Mouse (Mus musculus): Measurements from ENCODE around the gene Slc22a23.

The Slc22a23 gene

DNA sequence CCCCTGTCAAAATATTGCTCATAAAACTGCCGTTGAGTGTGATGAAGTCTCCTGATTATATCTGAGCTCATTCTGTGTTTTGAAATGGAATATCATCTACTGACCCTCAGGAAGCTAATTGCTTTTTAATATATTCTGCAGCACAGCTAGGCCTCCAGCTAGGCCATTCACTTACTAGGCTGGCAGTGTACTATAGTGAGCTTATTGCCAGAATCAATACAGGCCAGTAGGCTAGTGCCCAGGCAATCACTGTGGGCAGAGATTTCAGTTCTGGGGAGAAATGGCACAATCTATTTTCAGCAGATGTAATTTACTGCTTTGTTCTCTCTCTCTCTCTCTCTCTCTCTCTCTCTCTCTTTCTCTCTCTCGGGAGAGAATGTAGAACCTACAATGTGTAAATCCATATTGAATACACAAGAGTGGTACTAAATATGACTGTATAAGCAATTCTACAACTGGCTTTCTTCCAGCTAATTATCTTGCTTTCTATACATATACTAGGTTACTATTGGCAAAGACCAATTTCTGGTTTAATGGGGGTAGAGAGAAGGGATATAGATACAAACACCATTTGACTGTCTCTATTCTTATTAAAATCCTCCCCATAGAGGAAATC lies 75.5 kb downstream of the Slc22a23 start:
- no peak for DNase-seq (ENCODE audit: low spot score in 2 of 2)

DNA sequence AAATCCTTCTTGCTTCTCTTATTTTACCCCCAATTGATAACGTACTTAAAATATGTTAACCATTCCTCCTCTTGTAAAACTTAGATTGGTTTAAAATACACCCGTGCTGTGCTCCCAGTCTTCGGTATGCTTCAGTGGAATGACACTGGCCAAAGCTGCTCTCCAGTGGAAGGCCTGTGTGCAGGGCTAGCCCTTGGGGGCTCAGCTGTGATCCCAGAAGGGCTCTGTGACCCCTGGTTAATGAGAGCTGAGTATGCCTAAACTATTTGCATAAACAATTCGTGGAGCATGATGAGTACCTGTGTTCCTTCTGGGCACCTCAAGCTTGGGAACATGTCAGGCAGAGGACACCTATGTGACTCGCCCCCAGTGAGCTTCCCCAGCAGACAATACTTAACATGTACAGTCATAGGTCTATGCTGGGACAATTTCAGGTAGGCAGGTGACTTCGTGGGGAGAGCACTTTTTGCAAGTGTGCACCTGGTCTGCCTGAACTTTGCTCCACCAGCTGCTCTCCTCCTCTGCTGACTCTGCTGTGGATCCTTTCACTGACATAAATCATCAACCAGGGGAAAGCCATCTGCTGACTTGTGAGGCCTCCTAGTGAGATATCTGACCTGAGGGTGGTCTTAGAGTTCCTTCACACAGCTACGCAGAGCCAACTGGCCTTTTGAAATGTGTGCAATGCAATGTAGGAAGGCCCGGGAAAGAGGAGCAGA lies 77.9 kb downstream of the Slc22a23 start:
- no peak for DNase-seq (ENCODE audit: low spot score in 2 of 2)

DNA sequence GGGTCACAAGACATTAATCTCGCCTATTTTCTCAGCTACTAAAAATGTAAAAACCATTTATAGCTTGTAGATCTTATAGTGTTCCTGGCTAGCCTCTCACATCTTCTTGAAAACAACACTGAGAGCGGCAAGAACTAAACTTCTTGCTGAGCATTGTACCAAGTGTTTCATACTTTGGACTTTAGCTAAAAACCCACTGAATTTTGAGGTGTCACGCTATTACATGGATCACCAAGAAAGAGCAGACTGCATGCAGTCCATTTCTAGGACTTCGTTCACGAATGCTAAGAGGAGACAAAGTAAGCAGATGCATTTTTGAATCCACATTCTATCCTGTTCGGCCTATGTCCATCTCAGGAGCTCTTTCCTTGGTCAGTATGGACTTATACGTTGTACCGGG lies 78.9 kb downstream of the Slc22a23 start:
- DNase-seq (ENCODE audit: low spot score in 2 of 2), result no peak

DNA sequence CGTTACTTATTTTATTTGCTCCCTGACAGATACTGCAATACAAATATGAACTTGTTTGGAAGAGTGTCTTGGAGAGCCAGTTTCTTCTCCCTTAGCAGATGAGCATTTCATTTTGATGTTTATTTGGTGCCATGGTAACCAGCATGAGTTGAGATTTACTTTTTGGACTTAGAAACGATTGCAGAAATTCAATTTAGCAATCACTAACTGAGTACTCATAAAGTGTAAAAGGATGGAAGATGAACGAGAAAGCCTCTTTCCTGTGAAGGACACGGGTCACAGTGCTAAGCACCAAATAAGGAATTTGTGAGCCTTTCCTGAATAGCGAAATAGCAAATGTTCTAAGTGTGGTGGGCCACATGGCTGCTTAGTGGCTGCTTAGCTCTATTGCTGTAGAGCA lies 79.4 kb downstream of the Slc22a23 start:
- DNase-seq (ENCODE audit: low spot score in 2 of 2), result no peak

DNA sequence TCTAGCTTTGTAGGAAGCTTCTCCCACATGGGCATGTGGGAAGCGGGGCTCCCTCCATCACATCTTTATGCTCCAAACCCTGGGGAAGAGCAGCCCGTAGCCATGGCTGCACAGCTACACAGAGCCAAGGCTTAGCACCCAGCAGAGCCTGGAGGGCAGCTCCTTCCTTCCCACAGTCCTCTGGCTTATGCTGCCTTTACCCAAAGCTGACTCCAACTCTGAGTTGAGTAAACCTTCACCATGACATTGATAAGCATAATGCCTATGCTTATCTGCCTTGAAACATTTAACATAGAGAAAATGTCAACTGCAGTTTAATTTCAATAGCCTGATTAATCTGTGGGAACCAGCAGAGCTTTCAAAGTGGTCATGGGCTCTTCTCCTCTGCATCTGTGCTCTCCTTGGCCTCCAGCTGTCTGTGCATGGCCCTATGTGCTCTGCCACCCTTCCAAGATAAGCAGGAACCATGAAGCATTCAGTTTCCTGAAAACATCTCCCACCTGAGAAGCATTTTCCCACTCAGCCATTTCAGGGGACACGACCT lies 79.9 kb downstream of the Slc22a23 start:
- no peak for DNase-seq (ENCODE audit: low spot score in 2 of 2)

DNA sequence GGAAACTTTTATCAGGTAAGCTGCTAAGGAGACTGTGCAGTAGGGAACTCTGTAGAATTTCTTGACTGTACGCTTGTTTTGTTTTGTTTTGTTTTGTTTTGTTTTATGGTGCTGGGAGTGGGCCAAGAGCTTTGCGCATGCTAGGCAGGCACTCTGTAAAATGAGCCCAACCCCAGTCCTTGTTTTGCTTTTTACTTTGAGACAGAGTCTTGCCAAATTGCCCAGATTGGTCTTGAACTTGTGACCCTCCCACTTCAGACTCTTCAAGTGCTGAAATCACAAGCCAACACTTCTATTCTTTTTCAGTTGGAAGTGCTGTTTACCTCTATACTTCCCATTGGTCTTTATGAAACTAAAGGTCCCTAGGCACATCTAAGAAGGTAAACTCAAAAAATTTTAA lies 80.5 kb downstream of the Slc22a23 start:
- no peak for DNase-seq (ENCODE audit: low spot score in 2 of 2)

DNA sequence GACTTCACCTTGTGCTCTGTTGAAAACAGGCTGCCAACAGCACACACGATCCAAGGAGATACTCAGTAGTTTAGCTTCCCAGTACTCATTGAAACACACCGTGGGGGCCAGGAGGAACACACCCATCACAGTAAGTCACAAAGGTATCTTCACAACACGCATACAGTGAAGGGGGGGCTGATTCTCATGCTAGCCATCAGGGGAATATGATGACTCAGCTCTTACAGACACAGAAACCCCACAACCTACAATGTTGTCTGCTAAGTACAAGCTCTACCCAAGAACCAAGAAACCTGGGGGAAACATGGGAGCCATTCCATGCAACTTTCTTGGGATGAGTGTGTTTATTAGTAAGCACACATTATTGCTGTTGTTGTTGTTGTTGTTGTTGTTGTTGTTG lies 86.2 kb downstream of the Slc22a23 start:
- no peak for DNase-seq (ENCODE audit: low spot score in 2 of 2)

DNA sequence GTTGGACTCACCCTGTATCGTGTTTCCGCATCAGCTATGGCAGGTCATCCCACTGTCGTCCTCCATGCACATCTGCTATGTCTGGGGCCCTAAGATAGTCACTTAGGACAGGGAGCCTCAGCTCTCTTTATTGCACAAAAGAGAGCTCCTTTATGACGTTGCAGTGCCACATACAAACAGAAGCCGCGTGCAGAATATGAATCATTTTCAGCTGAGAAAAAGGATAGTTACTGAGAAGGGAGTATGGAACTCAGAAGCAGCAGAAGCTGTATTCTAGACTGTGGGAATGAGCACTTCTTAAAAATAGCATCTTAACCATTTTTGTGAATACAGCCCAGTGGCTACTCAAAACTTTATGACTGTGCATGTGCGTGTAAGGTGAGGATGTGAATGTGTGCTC lies 87.8 kb downstream of the Slc22a23 start:
- no peak for DNase-seq (ENCODE audit: low spot score in 2 of 2)

DNA sequence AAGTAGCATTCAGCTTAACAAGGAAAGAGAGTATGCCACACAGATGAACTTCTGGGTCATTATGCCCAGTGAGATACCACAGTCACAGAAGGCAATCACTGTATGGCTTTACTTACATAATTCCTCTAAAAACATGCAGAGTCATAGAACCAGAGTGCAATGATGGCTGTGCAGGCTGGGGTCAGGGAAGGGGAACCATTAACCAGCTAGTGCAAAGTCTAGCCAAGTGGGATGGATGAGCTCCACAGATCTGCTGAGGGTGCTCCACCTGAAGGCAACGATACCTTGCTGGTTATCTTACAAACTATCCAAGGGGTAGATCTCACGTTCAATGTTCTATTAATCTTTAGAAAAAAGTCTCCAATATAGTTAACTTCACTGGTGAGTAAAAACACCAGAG lies 88.3 kb downstream of the Slc22a23 start:
- DNase-seq (ENCODE audit: low spot score in 2 of 2), result no peak

GRCm38 (mm10) chr13:34255297-34255696 lies 89.7 kb downstream of the Slc22a23 start:
- peak; percentile 26 to 37 for DNase-seq (ENCODE audit: low spot score in 2 of 2)

GRCm38 (mm10) chr13:34254691-34255090 lies 90.3 kb downstream of the Slc22a23 start:
- peak; percentile 81 to 84 for DNase-seq (ENCODE audit: low spot score in 2 of 2)

GRCm38 (mm10) chr13:34253736-34254135 lies 91.2 kb downstream of the Slc22a23 start:
- no peak for DNase-seq (ENCODE audit: low spot score in 2 of 2)

DNA sequence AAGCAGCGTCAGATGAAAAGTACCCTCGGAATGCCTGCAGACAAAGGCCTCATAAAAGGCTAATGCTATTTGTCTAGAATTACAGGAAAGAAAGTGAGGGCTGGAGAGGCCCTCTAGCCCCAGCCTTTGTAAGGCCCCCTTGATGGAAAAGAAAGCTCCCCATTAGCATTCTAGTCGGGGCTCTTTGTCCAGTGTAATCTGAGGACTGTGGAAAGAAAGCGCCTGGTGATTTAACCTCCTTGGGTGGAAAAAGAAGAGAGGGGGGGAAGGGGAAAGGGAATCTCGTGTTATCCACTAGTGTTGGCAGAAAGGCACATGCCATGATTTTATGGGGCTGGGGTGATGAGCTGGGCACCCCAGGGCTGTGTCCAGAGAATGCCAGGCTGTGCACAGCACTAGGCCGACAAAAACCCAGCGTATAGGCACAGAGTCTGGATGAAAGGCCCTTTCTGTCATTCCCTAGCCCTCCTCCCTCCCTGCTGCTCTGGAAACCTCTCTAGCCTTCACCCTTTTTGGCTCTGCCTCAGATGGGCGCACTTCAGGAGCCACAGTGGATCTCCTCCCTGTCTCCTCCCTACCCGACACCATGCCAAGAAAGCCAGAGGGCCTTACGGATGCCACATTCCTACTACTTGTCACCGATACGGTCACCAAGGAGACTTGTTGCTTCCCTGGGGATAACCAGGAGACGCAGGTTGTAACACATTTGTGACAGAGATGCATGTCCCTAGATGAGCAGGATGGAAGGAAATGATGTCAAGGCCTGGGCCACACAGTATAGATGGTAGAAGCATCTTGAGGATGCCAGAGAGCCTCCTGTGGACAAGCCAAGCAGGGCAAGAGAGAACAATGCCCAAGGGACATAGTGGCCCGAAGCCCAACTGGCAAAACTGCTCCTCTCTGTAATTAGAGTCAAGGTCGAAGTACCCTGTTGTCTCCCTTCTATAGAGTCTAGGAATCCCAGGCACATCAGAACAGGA lies 95.8 kb downstream of the Slc22a23 start:
- no peak for DNase-seq (ENCODE audit: low spot score in 2 of 2)

GRCm38 (mm10) chr13:34248107-34248506 lies 96.9 kb downstream of the Slc22a23 start:
- no peak for DNase-seq (ENCODE audit: low spot score in 2 of 2)

DNA sequence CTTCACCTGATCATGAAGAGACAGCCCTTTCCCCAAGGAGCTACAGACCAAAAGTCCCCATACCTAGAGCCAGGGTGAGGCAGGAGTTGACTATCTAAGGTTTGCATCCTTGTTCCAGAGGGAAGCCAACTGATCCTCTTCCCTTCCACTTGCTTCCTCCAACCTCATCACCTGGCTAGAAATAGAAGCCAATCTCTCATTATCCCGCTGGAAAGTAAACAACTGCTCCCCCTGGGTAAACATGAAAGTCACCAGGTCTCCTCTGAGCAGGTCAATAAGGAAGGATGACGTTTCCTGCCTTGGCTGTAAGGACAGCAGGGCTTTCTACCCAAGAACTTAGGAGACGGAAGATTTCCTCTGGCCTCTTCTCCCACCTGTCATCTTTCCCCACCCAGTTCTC lies 98.2 kb downstream of the Slc22a23 start:
- DNase-seq (ENCODE audit: low spot score in 2 of 2), result no peak

DNA sequence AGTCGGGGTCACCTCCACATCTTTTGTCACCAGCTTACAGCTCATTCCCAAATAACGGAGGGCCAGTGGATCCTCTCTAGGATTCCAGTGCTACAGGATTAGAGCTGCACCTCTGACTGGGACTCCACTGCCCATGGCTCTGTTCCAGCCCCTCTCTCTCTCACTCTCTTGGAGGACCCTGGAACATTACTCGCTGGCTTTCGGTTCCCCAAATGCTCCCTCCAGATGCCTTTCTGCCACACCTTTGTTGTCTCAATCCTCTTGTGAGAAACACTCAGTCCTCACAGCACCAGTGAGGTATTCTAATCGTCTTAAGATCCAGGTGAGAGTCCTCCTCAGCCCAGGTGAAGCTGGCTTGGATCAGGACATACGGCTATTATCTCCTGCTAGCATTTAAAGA lies 99.8 kb downstream of the Slc22a23 start:
- no peak for DNase-seq (ENCODE audit: low spot score in 2 of 2)

- no peak for DNase-seq (ENCODE audit: low spot score in 2 of 2)
These were observed 100.8 kb downstream of the Slc22a23 start for GRCm38 (mm10) chr13:34244186-34244585.

DNA sequence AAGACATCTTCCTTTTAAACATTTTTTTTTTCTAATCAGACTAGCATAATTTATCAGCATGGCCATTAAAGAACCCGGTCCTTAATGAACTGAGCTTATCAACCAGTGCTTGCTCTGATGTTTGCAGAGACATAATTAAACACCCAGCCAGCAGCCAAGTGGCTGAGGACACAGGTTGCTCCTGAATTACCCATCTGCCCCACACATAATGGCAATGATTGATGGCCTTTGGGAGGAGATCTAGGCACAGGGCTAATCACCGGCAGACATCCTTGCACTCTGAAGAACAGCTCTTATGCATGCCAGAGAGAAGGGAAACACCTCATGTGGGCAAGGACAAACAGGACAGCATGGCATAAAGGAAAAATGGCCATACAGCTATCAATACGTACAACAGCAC lies 102.8 kb downstream of the Slc22a23 start:
- no peak for DNase-seq (ENCODE audit: low spot score in 2 of 2)

DNA sequence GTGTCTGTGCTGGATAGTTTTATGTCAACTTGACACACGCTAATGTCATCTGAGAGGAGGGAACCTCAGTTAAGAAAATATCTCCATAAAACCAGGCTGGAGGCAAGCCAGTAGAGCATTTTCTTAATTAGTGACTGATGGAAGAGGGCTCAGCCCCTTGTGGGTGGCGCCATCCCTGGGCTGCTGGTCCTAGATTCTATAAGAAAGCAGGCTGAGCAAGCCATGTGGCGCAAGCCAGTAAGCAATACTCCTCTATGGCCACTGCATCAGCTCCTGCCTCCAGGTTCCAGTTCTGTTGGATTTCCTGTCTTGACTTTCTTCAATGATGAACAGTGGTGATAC lies 104.9 kb downstream of the Slc22a23 start:
- DNase-seq (ENCODE audit: low spot score in 2 of 2), result no peak

DNA sequence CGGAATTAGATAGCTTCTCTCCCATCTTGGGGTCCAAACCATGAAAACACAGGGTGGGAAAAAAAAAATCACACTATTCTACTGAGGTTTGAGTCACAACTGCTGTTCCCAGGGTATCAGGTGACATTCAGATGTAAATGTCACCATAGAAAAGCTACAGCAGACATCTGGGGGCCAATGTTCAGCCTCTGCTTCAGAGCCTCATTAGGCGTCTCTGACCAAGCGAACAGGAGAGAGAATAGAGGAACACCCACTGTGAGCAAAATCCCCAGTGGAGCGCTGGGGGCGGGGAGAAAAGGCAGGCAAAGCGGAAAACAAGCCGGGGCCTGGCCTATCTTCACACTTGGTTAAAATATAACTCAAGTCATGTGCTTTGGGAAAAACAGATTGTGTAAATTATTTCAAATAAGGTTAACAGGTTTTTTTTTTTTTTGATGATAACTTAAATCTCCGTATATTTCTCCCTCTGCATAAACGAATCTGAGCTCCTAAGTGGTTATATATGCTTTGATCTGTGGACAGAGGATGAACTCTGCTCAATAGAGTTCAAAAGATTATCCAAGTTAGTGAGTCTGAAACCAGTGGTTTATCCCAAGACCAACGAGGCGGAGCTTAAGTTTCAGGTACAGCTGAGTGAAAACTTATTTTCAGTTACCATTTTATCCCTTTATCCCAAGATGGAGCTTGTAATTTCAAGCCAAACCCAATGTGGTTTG lies 105.5 kb downstream of the Slc22a23 start:
- DNase-seq (ENCODE audit: low spot score in 2 of 2), result no peak

- DNase-seq (ENCODE audit: low spot score in 2 of 2), result no peak
These were observed 106.2 kb downstream of the Slc22a23 start for GRCm38 (mm10) chr13:34238646-34239290.

Data from spleen, postnatal 36 days (tissue).